In genomic region chr1:165289831-165290230, GRCm38 (mm10) we compare ENCODE assay signal across 7 mouse cellular contexts. TPM values are rescaled to one million over a fixed set of nuclear protein-coding genes. Genes with fewer than 3 reads are reported as not detected.
DNase-seq lines count a peak whose midpoint lies in the region; ATAC-seq and TF ChIP-seq lines count a peak whose summit lies in the region.

No protein-coding gene starts in this region.

- no peak overlapping the region for H3K9ac ChIP-seq in limb, embryonic 11.5 days (ENCODE audit: low read length)
- no peak overlapping the region for H3K9ac ChIP-seq in liver, embryonic 13.5 days

- DNase-seq in limb, embryonic 11.5 days (ENCODE audit: low spot score) = peak; percentile 29
- DNase-seq in limb, embryonic 10.5 days (ENCODE audit: low spot score) = no peak
- DNase-seq in T-cell, adult 2 months (ENCODE audit: low spot score) = peak; percentile 7
- DNase-seq in liver, embryonic 13.5 days = peak; percentile 12
- peak; percentile 34 for DNase-seq in thymus, adult 2 months
- DNase-seq in left cerebral cortex, adult 18-20 months (ENCODE audit: low spot score in 2 of 2) = no peak
- DNase-seq in cerebellum, postnatal 36 days = no peak

- no peaks in the 10 kb centered on the region for H3K9me3 ChIP-seq in limb, embryonic 11.5 days (ENCODE audit: control insufficient read depth, low read length)
- H3K9me3 ChIP-seq in limb, embryonic 10.5 days (replicated peaks) = no peaks in the 10 kb centered on the region
- no peaks in the 10 kb centered on the region for H3K9me3 ChIP-seq in liver, embryonic 13.5 days (replicated peaks)

- ATAC-seq in limb, embryonic 11.5 days (ENCODE audit: insufficient number of reproducible peaks, low FRiP score, low TSS enrichment, low read depth) = no peak
- ATAC-seq in liver, embryonic 13.5 days (ENCODE audit: low read depth) = no peak

- no peak overlapping the region for H3K4me3 ChIP-seq in limb, embryonic 11.5 days (ENCODE audit: low read depth, low read length)
- no peak overlapping the region for H3K4me3 ChIP-seq in limb, embryonic 10.5 days
- H3K4me3 ChIP-seq in liver, embryonic 13.5 days (replicated peaks) = no peak overlapping the region
- H3K4me3 ChIP-seq in thymus, adult 2 months (ENCODE audit: control insufficient read depth, insufficient read depth, low read length) = no peak overlapping the region

- no peaks in the 10 kb centered on the region for H3K27me3 ChIP-seq in limb, embryonic 11.5 days (ENCODE audit: control insufficient read depth, insufficient read depth, low read length)
- H3K27me3 ChIP-seq in limb, embryonic 10.5 days (ENCODE audit: low read depth, poor library complexity, severe bottlenecking) = no peaks in the 10 kb centered on the region
- H3K27me3 ChIP-seq in liver, embryonic 13.5 days = no peaks in the 10 kb centered on the region
- H3K27me3 ChIP-seq in thymus, adult 2 months (ENCODE audit: control insufficient read depth, insufficient read depth, low read length) = no peaks in the 10 kb centered on the region

- no peaks in the 10 kb centered on the region for H3K4me1 ChIP-seq in limb, embryonic 11.5 days (ENCODE audit: control insufficient read depth, insufficient read depth, low read length)
- H3K4me1 ChIP-seq in limb, embryonic 10.5 days = no peaks in the 10 kb centered on the region
- 0 out of 2 replicates have a peak, but pooled peaks cover 2% of the 10 kb centered on the region for H3K4me1 ChIP-seq in liver, embryonic 13.5 days (replicated peaks)
- H3K4me1 ChIP-seq in thymus, adult 2 months (replicated peaks; ENCODE audit: control insufficient read depth, insufficient read depth, low read length) = no peaks in the 10 kb centered on the region

- no peak overlapping the region for H3K4me2 ChIP-seq in limb, embryonic 11.5 days (ENCODE audit: low read depth, severe bottlenecking)
- no peak overlapping the region for H3K4me2 ChIP-seq in liver, embryonic 13.5 days

- no peak overlapping the region for H3K27ac ChIP-seq in limb, embryonic 11.5 days (replicated peaks; ENCODE audit: low read depth, low read length)
- no peak overlapping the region for H3K27ac ChIP-seq in limb, embryonic 10.5 days
- H3K27ac ChIP-seq in liver, embryonic 13.5 days = no peak overlapping the region
- H3K27ac ChIP-seq in thymus, adult 2 months (ENCODE audit: control insufficient read depth, insufficient read depth, low read length) = no peak overlapping the region

- no peak for TF ChIP-seq POLR2A in thymus, adult 2 months (IDR thresholded peaks at IDR 0.05; ENCODE audit: control insufficient read depth, extremely low read depth, insufficient read depth, low read length, poor library complexity)

- TF ChIP-seq CTCF in thymus, adult 2 months (IDR thresholded peaks at IDR 0.05; ENCODE audit: borderline replicate concordance, control insufficient read depth, extremely low read depth, insufficient read depth, low read length, poor library complexity) = peak; percentile 26; the same call in 1 of the 2 replicates

- no peaks in the 10 kb centered on the region for H3K36me3 ChIP-seq in limb, embryonic 11.5 days (ENCODE audit: control insufficient read depth, insufficient read depth, low read length)
- peaks cover 30% of the 10 kb centered on the region for H3K36me3 ChIP-seq in limb, embryonic 10.5 days
- H3K36me3 ChIP-seq in liver, embryonic 13.5 days = no peaks in the 10 kb centered on the region
- no peaks in the 10 kb centered on the region for H3K36me3 ChIP-seq in thymus, adult 2 months (ENCODE audit: control insufficient read depth, insufficient read depth, low read length)

- WGBS in limb, embryonic 11.5 days = 94% methylated on average over 4 of the region's 4 CpGs
- WGBS in limb, embryonic 10.5 days = 89% methylated on average over 4 of the region's 4 CpGs
- WGBS in liver, embryonic 13.5 days (ENCODE audit: insufficient replicate concordance) = 61% methylated on average over 4 of the region's 4 CpGs
- WGBS in thymus, adult 2 months = 92% methylated on average over 4 of the region's 4 CpGs

RNA-seq across cellular contexts. Expression of gene Gpr161, which starts 5.8 kb away (rescaled TPM):
- polyA plus RNA-seq in limb, embryonic 11.5 days (2014; fragmentation: Nextera tagmentation; extraction: Ambion mirVana) = 2.0 and 2.3 TPM in 2 replicates
- 1.5 and 1.9 TPM in 2 replicates for polyA plus RNA-seq in limb, embryonic 10.5 days (2016; fragmentation: Nextera tagmentation; extraction: Ambion mirVana)
- polyA plus RNA-seq in liver, embryonic 13.5 days (2015; fragmentation: Nextera tagmentation; extraction: Ambion mirVana) = 0.07 TPM in 2 replicates
- 0.99 and 1.3 TPM in 2 replicates for polyA plus RNA-seq in thymus, adult 2 months (2012; rRNA removed)
- 1 to 10 TPM; 6.9 to 9.8 TPM for total RNA-seq in left cerebral cortex, adult 18-20 months (2021)

RNA-seq across cellular contexts. Expression of gene Tiprl, which starts 53.0 kb away (rescaled TPM):
- polyA plus RNA-seq in limb, embryonic 11.5 days (2014; fragmentation: Nextera tagmentation; extraction: Ambion mirVana) = 100 TPM in 2 replicates
- 81.4 and 91.7 TPM in 2 replicates for polyA plus RNA-seq in limb, embryonic 10.5 days (2016; fragmentation: Nextera tagmentation; extraction: Ambion mirVana)
- 52.0 and 60.1 TPM in 2 replicates for polyA plus RNA-seq in liver, embryonic 13.5 days (2015; fragmentation: Nextera tagmentation; extraction: Ambion mirVana)
- polyA plus RNA-seq in thymus, adult 2 months (2012; rRNA removed) = 34.7 and 38.3 TPM in 2 replicates
- 10 to 100 TPM; 52.9 to 64.1 TPM for total RNA-seq in left cerebral cortex, adult 18-20 months (2021)

Comparison
In these comparisons a context has a peak if more than half of its experiments do, and no peak if none do; other contexts are left out.
1. DNase-seq: peak in limb, embryonic 11.5 days (single experiment), T-cell, adult 2 months (single experiment), liver, embryonic 13.5 days (single experiment) and thymus, adult 2 months (single experiment); none in limb, embryonic 10.5 days (single experiment), left cerebral cortex, adult 18-20 months (0 of 2) and cerebellum, postnatal 36 days (0 of 2).